Mouse (Mus musculus) mouse trophoblast stem cell (cell line): ENCODE data around the gene Gnb4.

Source experiments
- in situ Hi-C, 2 experiments: fragments of 300-500 bp; cut with MseI, MboI; formaldehyde crosslinking; loops; 2 replicates in 1 of 2; 3 replicates in 1 of 2; pipeline ENCODE4 v1.15.1; 2025

The Gnb4 gene

DNA sequence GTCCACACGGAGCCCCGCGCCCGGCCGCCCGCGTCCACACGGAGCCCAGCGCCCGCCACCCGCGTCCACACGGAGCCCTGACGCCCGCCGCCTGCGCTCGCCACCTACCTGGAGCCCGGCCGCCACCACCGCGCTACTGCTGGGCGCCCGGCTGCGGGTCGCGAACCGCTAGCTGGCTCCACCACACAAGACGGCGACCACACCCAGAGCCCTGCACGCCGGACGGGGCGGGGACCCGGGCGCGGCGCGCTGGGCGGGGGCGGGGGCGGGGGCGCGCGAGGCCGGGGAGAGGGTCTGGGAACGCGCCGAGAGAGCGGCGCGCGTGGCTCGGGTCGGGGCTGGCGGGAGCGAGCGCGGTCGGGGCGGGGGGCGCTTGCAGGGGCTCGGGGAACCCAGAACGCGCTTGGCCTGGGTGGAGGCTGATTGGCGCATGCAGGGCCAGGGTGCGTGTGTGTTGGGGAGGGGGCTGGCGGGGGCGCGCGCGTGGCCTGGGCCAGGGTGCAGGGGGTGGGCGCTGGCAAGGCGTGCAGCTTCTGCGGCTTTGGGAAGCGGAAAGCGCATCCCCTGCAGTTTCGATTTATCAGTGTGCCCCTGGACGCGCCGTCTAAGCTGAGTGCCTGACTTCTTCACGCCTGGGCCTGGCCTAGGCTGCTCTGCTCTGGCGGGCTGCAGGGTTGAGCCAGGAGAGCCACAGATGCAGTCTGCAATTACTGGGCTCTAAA is at the start of gene Gnb4:
Gene Gnb4, minus strand, starts transcription at position 255 of the 722 bp plus-strand sequence.
- in situ Hi-C loops = loop anchor here in 1 of 2 experiments (10.0 kb wide), 1 partner anchor 78 kb away; no protein-coding TSS in a partner anchor

DNA sequence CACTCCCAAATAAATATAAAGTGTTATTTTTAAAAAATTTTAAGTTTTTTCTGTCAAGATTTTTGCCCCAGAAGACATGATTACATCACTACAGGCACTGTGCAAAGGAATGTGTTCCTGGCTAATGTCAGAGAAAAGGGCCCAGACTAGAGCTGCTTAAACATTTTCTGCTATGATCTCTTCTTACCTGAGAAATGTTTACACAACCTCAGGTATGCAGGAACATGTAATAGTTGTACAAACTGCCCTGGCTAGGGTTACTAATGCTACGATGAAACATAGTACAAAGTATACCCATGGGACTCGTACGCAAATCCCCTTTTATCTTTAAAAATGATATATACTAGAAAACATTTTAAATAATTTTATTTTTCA is 45.2 kb upstream of the Gnb4 start:
- in situ Hi-C loops = no loop called here

DNA sequence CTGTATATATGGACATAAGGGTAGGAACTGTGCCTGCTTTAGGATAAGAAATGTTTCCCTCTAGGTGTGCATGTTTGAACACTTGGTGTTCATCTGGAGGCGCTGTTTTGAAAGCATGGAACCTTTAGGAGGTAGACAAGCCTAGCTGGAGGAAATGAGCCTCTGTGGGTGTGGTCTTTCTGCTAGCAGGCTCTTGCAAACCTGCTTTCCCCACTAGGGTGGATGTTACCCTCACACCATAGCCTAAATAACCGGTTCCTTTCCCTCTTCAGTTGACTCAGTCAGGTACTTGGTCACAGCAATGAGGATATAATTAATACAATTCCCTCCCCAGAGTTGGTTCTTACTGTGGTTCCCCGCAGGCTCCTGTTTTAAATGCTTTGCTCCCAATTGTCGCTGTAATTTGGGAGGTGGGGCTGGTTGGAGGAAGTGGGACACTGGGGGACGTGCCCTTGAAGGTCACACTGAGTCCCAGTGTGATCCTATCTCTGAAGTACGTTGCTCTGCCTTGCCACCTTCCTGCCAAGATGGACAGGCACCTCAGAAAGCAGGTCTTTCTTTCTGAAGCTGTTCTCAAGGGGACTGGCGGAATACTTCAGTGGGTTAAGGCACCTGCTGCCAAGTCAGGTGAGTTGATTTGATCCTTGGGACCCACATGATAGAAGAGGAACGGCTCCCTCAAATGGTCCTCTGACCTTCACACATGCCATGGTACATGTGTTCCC is 44.6 kb upstream of the Gnb4 start:
- in situ Hi-C loops = no loop called here

DNA sequence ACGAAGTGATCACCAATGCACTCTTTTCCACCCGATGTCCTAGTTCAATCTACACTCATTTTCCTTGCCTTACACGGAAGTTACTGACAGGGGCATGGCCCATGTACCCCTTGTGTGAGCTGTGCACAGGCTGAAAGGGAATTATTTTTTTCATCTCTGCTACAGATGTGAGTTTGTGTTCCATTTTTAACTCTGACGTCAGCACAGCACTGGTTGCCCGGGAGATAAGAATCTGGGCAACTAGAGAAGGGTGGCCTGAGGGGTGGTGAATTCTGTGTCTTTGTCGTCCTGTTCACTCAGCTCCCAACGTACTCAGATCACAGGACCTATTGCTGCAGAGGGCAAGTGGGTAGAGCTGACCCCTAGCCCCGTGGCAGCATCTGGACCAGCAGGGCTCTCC is 43.9 kb upstream of the Gnb4 start:
- in situ Hi-C loops = no loop called here

DNA sequence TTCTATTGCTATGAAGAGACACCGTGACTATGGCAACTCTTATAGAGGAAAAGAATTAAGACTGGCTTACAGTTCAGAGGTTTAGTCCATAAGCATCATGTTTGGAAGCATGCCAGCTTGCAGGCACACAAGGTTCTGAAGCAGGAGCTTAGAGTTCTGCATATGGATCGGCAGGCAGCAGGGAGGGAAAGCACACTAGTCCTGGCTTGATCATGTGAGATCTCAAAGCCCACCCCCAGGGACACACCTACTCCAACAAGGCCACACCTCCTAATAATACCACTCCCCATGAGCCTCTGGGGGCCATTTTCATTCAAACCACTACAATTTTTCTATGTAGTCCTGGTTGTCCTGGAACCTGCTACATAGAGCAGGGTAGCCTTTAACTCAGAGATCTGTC is 43.1 kb upstream of the Gnb4 start:
- in situ Hi-C loops = no loop called here

DNA sequence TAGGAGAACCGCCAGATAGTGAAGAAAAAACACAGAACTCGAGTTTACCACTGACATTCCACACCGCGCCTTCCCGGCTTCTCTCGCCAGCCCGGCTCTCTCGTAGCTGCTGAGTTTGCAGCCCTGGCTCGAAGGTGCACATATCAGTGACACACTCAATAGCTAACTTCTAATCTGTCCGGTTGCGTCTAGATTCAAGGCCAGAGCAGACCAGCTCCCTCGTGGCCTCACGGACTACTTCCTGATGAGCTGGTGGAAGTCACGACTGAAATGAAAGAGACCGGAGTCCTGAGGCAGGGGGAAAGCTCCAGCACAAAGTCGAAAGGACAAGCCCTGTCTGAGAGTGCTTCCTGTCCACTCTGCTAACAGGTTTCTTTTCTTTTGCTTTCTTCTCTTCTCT is 42.4 kb upstream of the Gnb4 start:
- in situ Hi-C loops = no loop called here

DNA sequence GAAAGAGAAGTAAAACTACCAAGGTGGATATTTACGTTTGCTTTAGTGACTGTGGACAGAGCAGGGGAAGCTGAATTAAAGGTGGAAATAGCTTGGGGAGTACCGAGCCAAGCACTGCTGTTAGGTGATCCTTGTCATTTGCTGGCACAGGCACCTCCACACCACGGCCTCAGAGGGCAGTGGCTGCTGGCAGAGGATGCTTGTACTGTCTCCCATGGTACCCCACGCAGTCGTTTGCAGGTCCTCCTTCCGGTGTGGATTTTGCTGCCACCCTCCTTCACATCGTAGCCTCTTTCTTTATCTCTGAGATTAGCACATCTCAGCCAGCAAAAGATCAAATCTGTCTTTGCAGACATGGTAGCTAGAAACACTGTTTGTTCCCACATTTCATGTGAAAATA is 42.0 kb upstream of the Gnb4 start:
- in situ Hi-C loops = no loop called here

DNA sequence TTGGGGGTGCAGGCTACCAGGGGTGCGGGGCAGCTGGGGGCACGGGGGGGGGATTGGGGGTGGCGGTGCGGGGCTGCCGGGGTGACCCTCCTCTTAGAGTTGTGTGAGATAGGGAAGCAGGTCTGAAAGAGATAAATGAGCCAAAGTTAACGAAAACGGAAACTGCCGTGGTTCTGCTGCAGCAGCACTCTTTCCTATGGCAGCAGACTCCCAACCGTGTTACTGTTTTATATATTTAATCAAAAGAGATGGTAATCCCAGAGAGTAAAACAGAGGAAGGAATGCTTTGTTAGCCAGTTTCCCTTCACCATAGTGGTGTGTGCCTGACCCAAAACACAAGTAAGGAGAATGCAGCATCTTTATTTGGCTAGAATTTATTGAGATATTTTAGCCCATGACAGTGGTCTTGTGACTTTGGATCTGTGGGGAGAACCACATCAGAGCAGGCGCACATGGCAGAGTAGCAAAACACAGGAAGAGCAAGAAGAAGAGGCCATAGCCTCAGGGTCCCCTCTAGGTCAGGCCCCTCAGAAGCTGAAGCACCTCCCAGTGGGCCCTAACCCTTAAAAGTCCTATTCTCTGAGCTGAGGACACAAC is 40.1 kb upstream of the Gnb4 start:
- in situ Hi-C loops = no loop called here

DNA sequence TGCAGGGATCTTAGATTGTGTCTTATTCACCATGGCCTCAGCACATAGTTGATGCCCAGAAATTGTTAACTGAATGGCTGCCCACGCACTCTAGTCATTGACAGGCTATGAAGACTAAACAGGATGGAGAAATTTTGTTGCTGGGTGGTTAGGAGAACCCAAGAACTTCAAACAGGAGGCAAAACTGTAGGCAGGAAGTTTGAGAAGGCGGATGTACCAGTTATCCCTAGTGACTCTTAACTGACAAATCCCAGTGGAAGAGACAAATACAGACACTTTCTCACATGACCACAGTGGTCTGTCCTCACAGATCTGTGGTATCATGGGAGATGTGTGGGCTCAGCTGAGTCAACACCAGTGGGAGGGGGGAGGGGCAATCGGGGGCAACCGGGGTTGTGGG is 39.6 kb upstream of the Gnb4 start:
- in situ Hi-C loops = no loop called here

DNA sequence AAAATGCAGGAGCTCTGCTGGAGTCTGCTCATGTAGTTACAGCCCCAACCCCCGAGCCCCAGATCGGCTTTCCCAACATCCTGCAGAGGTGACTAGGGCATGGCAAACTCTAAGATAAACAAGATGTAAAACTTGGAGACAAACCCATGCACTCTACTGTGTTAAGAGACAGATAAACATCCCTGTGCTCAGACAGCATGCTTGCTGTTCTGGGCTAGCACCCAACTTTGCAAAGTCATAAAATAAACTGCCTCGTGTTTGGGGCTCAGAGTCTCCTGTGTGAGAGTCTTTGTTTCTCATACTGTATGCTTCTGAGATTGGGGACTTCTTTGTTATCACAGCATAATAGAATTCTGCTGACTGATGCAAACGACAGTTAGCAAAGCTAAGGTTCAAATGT is 36.4 kb upstream of the Gnb4 start:
- in situ Hi-C loops = no loop called here

DNA sequence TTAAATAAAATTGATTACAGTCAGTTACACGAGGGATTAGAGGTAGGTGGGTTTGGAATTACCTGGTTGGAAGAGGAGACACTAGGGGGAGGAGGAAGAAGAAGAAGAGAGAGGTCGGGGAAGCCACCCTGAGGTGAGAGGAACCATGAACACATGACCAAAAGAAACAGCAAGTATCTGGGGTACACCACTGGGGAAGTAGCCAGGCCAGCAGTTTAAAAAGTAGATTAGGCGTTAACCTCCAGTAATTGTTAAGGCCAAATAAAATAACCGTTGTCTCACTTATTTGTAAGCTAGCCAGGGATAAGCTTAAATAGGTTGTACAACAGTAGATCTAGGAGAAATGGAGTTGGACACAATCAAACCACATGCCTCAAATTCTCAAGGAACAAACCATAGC is 32.9 kb upstream of the Gnb4 start:
- in situ Hi-C loops = no loop called here

DNA sequence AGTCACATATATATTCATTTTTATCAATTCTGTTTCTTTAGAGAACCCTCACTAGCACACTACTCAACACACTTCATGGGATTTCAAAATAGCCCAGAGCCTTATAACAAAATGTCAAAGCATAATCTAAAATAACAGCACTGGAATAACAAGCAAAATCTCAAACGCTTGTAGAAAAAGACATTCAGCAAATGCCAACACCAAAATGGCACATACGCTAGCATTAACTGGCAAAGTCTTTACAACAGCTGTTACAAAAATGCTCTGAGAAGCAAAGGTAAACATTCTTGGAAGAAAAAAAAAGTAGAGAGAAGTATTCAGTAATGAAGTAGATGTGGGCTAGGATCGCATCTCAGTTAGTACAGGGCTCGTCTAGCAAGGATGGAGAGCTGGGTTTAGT is 30.5 kb upstream of the Gnb4 start:
- in situ Hi-C loops = no loop called here

DNA sequence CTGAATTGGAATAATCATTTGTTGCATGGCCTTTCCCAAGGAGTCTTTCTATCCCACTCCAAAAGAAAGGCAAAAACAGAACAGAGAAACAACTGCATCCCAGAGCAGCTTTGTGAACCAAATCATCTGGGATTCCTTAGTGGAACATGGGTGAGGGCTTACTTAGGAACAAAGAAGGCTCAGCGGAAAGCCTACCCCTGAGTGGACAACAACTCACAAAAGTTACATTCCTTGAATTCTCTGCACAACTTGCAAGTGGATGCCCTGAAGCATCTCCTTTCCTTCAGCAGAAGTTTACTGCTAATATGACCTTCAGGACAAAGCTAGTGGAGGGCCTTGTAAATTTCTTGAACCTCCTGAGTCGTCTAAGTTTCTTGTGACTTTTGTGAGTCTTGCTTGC is 28.4 kb upstream of the Gnb4 start:
- in situ Hi-C loops = no loop called here

DNA sequence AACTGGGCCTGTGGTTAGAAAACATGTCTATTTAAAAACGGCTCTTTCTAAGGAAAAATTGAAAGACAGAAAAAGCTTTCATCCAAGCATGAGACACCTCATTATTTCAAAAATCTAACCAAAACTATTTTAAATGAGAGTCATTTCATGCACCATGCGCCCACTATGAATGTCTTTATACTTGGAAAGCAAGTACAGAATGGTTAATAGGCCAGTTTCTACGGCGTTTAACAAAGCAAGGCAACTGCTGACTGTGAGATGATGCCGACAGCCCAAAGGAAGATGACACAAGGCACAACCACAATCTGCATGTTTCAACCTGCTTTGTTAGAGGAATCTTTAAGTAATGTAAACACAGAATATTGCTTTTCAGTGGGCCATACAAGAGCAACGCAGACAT is 25.7 kb upstream of the Gnb4 start:
- in situ Hi-C loops = no loop called here

DNA sequence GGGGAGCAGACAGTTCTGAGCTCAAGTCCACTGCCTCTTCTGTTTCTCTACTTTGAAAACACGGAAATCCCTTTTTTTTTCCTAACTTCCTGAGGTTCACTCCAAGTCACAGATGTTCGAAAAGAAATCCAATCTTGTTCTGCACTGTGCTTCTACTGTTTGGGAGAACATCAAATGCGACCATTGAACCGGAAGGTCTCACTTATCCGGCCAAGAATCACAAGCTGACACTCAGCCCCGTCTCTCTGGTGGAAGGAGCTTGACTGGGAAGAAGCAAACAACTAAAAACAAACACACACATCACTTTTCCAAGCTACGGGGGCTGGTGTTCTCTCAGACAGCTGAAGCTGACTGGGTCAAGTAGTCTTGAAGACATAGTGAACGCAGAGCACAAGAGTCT is 21.9 kb upstream of the Gnb4 start:
- in situ Hi-C loops = no loop called here

DNA sequence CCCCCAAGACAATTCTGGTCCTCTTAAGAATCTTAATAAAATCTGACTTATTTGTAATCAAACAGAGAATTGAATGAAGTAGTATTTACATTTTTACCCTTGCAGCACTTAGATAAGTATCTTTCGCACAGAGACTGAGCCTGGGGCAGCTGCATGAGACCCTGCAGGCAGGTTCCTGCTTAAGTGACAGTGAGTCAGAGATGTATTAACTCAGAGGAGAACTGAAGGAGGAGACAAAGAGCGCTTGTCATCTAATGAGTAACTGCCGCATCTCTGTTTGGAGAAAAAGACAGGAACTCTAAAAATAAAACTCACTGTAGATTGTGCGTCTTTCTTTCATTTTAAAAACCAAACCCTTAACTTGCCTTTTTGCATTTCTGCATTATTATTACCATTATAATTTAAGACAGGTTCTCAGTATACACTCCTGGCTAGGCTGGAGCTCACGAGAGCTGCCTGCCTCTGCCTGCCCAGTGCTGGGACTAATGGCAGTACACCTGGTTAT is 16.4 kb upstream of the Gnb4 start:
- in situ Hi-C loops = no loop called here

DNA sequence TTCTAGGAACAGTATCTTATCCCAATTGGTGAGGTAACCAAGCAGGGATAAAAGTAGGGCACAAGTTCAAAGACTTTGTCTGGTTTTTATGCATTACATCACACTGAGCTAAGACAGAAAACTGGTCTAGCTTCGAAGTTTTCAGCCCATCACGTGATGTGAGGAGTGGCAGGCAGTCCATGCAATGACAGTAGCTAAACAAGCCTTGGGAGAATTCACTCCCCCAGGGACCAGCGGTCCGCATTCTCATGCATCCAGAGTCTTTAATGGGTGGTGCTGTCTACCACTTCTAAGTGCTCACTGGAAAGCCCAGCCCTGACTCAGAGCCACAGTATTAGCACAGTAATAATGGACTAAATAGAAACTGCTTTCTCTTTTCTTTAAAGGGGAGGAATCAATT is 13.8 kb upstream of the Gnb4 start:
- in situ Hi-C loops = no loop called here

DNA sequence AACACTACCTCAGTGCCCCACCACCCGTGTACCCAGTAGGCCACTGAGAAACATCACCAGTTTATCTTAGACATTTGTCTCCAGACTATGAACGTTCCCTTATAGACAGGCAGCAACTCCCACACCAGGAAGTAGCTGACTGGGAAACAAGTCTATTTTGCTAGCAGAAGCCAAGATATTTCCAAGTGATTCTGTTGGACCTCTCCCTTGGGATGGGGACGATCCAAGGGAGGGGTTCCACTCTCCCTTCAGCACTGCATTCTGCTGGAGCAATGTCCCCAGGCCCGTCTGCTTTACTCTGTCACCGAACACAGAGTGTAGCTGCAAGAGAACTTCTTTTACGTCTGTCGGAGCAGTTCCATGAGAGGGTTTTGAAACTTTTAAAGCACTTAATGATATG is 11.8 kb upstream of the Gnb4 start:
- in situ Hi-C loops = no loop called here

DNA sequence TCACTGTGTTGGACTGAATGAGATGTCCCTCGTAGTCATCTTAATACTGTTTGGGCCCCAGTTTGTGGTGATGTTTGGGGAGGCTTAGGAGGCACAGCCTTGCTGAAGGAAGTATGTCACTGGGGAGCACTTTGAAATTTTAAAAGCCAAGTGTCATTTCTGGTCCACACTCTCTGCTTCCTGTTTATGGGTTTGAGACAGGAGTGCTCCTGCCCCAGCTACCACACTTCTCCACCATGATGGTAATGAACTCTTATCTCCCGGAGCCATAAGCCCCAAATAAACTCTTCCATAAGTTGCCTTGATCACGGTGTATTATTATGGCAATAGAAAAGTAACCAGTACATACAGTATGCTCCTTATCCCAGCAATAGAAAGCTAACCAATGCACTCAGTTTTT is 5.7 kb upstream of the Gnb4 start:
- in situ Hi-C loops = no loop called here

DNA sequence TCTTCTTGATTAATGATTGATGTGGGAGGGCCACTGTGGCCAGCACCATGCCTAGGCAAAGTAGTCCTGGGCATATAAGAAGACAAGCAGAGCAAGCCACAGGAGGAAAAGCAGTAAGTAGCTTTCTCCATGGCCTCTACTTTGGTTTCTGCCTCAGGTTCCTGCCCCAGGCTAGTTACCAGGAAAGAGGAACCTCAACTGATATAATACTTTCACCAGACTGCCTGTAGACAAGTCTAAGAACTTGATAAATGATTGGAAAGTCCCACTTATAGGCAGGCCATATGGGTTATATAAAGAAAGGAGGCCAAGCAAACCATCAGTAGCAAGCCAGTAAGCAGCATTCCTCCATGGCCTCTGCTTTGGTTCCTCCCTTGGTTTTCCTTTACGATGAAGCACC is 5.3 kb upstream of the Gnb4 start:
- in situ Hi-C loops = no loop called here

DNA sequence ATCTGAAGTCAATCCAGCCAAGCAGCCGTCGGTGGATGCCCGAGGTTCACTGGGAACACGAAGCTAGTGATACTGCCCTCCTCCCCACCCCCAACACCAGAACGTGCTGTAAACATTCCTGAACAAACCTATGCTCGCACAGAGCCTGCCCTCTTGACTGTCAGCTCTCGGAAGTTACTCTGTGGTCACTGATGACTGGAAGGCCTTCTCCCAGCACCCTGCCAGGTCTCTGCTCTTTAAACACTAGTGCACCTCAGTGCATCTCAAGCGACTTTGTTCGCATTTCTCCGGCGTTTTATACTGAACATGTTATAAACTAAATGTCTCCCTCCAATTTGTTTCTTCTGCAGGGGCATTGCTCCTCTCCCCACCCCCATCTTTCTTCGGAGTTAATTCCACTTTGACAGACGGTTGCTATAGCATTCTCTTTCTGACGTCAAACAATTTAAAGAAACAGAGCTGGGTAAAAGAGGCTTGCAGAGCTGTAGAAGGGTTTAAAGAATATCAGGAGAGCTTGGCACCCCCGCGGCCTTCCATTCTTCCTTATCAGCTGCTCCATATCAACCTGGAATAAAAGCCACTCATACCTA is 763 bp upstream of the Gnb4 start:
- in situ Hi-C loops = loop anchor here in 1 of 2 experiments (10.0 kb wide), 1 partner anchor 78 kb away; no protein-coding TSS in a partner anchor

DNA sequence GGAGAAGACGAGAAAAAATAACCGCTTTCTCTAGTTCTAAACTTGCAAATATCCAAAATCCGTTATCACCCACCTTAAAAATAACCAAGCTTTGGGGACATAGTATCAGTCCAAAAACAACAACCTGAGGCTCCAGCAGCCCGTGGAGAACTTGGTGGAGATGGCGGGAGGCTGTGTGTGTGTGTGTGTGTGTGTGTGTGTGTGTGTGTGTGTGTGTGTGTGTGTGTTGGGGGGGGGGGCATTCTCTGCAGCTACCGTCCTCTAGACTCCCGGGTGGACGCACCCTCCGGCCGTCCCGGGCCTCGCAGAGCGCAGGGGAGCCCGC is 417 bp downstream of the Gnb4 start:
- in situ Hi-C loops = loop anchor here in 1 of 2 experiments (10.0 kb wide), 1 partner anchor 79 kb away; no protein-coding TSS in a partner anchor
